Comparison of ENCODE assay signal across 37 mouse cellular contexts in the genomic region with DNA sequence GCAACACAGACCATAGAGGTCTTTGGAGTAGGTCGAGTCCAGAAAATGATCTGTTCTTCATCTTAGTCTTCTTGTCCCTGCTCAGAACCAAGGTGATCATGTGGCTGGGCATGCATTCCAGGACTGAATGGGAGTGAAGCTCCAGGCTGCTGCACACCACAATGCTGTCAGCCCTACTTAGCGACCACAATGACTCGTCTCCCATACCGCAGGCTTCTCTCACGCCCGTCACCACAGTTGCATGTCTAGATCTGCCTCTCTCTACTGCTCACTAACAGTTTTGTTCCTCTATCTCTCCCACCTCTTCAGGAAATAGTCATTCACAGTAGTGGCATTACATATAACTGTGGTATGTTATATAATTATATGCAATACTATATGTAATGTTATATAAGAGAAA. TPM values are rescaled to one million over a fixed set of nuclear protein-coding genes. Genes with fewer than 3 reads are reported as not detected.
A peak's percentile ranks its signal among the peaks of the same experiment; 100 is the strongest.
DNase-seq lines count a peak whose midpoint lies in the region; ATAC-seq and TF ChIP-seq lines count a peak whose summit lies in the region.
"Had no signal": no experiment of that assay in that cellular context is flagged by ENCODE, and none has a peak within 500 bp of the region (broad histone marks: within the 10 kb centered on the region; RNA-seq: fewer than 3 reads in every experiment).

No protein-coding gene starts in this region.

- H3K4me2 ChIP-seq in liver, postnatal 0 days (ENCODE audit: low read depth, low read length) = no peak overlapping the region
- H3K4me2 ChIP-seq: forebrain, embryonic 13.5 days; neural tube, embryonic 12.5 days had no signal

- H3K36me3 ChIP-seq in liver, postnatal 0 days (replicated peaks; ENCODE audit: insufficient read depth, low read length) = peaks cover 24% of the 10 kb centered on the region
- H3K36me3 ChIP-seq in MEL (ENCODE audit: control insufficient read depth in 1 of 2, insufficient read depth in 2 of 2, low read length in 2 of 2) = no peaks in the 10 kb centered on the region; a peak in 1 of 4 replicates

- TF ChIP-seq EP300 in liver, postnatal 0 days (IDR thresholded peaks at IDR 0.05; ENCODE audit: low read depth) = no peak
- TF ChIP-seq EP300 in MEL (IDR thresholded peaks at IDR 0.05; ENCODE audit: low read depth in 1 of 2, low read length in 2 of 2) = 0 out of 4 replicates have a peak, but pooled peaks of 1 of the 2 experiments have one; percentile 11

- TF ChIP-seq CTCF in liver, postnatal 0 days (IDR thresholded peaks at IDR 0.05; ENCODE audit: low read depth) = no peak
- TF ChIP-seq CTCF in MEL (IDR thresholded peaks at IDR 0.05 in 2 of 3, conservative IDR thresholded peaks at IDR 0.05 in 1 of 3; ENCODE audit: control insufficient read depth in 1 of 3, insufficient read depth in 1 of 3, low read depth in 2 of 3, low read length in 3 of 3, poor library complexity in 1 of 3, severe bottlenecking in 1 of 3) = no peak

- no peak for DNase-seq in liver, postnatal 0 days
- DNase-seq in liver = no peak
- peak; percentile 68 for DNase-seq in MEL (ENCODE audit: low read depth, low spot score)
- no peak for DNase-seq in kidney, postnatal 36 days
- no peak for DNase-seq in MN1 (ENCODE audit: low spot score)
- DNase-seq in gastrocnemius, postnatal 25 days = no peak
- DNase-seq: adrenal gland, adult 2 months; adrenal gland, postnatal 36 days; cerebellum, adult 18-20 months; cerebellum, postnatal 14 days; gastrocnemius, postnatal 36 days; heart, postnatal 14 days; kidney, adult 18-20 months; kidney, postnatal 4 days; lung, adult 2 months; lung, postnatal 14 days; midbrain, embryonic 14.5 days; right cerebral cortex, postnatal 4 days; thymus, adult 18-20 months; thymus, postnatal 36 days had no signal

- WGBS in liver, postnatal 0 days (ENCODE audit: insufficient replicate concordance) = 48% methylated on average over 6 of the region's 6 CpGs

- no peak for TF ChIP-seq RAD21 in MEL (IDR thresholded peaks at IDR 0.05; ENCODE audit: low read depth, low read length)

- no peaks in the 10 kb centered on the region for H3K9me3 ChIP-seq in liver, postnatal 0 days (ENCODE audit: low read length)
- H3K9me3 ChIP-seq in MEL (replicated peaks; ENCODE audit: insufficient read depth, low read length) = no peaks in the 10 kb centered on the region
- H3K9me3 ChIP-seq: forebrain, embryonic 13.5 days; G1E; neural tube, embryonic 12.5 days had no signal

- H3K4me3 ChIP-seq in liver, postnatal 0 days (ENCODE audit: low read depth, low read length) = no peak overlapping the region
- no peak overlapping the region for H3K4me3 ChIP-seq in MEL (ENCODE audit: control insufficient read depth in 1 of 2, insufficient read depth in 1 of 2, low read depth in 2 of 2, low read length in 2 of 2)
- H3K4me3 ChIP-seq: forebrain, embryonic 13.5 days; neural tube, embryonic 12.5 days had no signal

- no peaks in the 10 kb centered on the region for H3K27me3 ChIP-seq in liver, postnatal 0 days (ENCODE audit: insufficient read depth, low read length)
- H3K27me3 ChIP-seq in MEL (ENCODE audit: control insufficient read depth in 1 of 2, insufficient read depth in 2 of 2, low read length in 2 of 2) = no peaks in the 10 kb centered on the region
- H3K27me3 ChIP-seq: forebrain, embryonic 13.5 days; neural tube, embryonic 12.5 days had no signal

- H3K27ac ChIP-seq in liver, postnatal 0 days (ENCODE audit: low read depth) = no peak overlapping the region
- no peak overlapping the region for H3K27ac ChIP-seq in MEL (ENCODE audit: control insufficient read depth, low read depth, low read length)
- H3K27ac ChIP-seq: forebrain, embryonic 13.5 days; neural tube, embryonic 12.5 days; stomach, postnatal 0 days had no signal

- H3K4me1 ChIP-seq in liver, postnatal 0 days (ENCODE audit: insufficient read depth) = no peaks in the 10 kb centered on the region
- 0 out of 4 replicates have a peak, but pooled peaks cover 0 to 1% of the 10 kb centered on the region in 2 experiments for H3K4me1 ChIP-seq in MEL (ENCODE audit: control insufficient read depth in 1 of 2, insufficient read depth in 2 of 2, low read length in 2 of 2)
- H3K4me1 ChIP-seq: forebrain, embryonic 13.5 days; neural tube, embryonic 12.5 days had no signal

- H3K9ac ChIP-seq in liver, postnatal 0 days (replicated peaks) = no peak overlapping the region
- H3K9ac ChIP-seq in MEL (ENCODE audit: control insufficient read depth, low read depth, low read length, poor library complexity, severe bottlenecking) = no peak overlapping the region
- H3K9ac ChIP-seq: forebrain, embryonic 13.5 days; neural tube, embryonic 12.5 days had no signal

- ATAC-seq in liver, postnatal 0 days = 0 out of 2 replicates have a peak, but pooled peaks have one; percentile 21
- peak; percentile 78 to 81 for ATAC-seq in hematopoietic stem cell, adult 5-6 weeks (replicated peaks in 1 of 2; ENCODE audit: insufficient read depth in 1 of 2, low FRiP score in 2 of 2, low TSS enrichment in 1 of 2, low read depth in 1 of 2, poor library complexity in 2 of 2, severe bottlenecking in 2 of 2)
- 0 out of 2 replicates have a peak, but pooled peaks have one; percentile 40 for ATAC-seq in monocyte, adult 5-6 weeks (replicated peaks; ENCODE audit: insufficient number of reproducible peaks, low FRiP score, low TSS enrichment, poor library complexity, severe bottlenecking)
- ATAC-seq: activated CD4-positive, CD25-positive, alpha-beta regulatory T cell, adult 4 months; forebrain, embryonic 13.5 days; hindbrain, embryonic 16.5 days had no signal

- no peak for TF ChIP-seq POLR2A in MEL (IDR thresholded peaks at IDR 0.05; ENCODE audit: control insufficient read depth in 1 of 2, insufficient read depth in 1 of 2, low read depth in 1 of 2, low read length in 2 of 2, poor library complexity in 1 of 2)

- H3K79me2 ChIP-seq in MEL (ENCODE audit: control insufficient read depth, insufficient read depth, low read length, poor library complexity) = no peaks in the 10 kb centered on the region

TF ChIP-seq in MEL, 35 proteins besides CTCF, POLR2A, EP300 and RAD21:
- TF ChIP-seq POLR2AphosphoS2 (IDR thresholded peaks at IDR 0.05; ENCODE audit: low read length) (no peak), ZNF384 (IDR thresholded peaks at IDR 0.05; ENCODE audit: low read depth, low read length) (no peak), USF1 (IDR thresholded peaks at IDR 0.05; ENCODE audit: low read depth, low read length) (no peak), SMC3 (IDR thresholded peaks at IDR 0.05; ENCODE audit: low read depth, low read length) (no peak), MXI1 (IDR thresholded peaks at IDR 0.05; ENCODE audit: low read depth, low read length) (no peak), JUND (IDR thresholded peaks at IDR 0.05; ENCODE audit: low read depth, low read length) (no peak), ETS1 (IDR thresholded peaks at IDR 0.05; ENCODE audit: low read depth, low read length) (no peak), UBTF (IDR thresholded peaks at IDR 0.05; ENCODE audit: borderline replicate concordance, insufficient read depth, low read depth, low read length) (no peak), RCOR1 (IDR thresholded peaks at IDR 0.05; ENCODE audit: low read depth, low read length) (no peak), CHD1 (IDR thresholded peaks at IDR 0.05; ENCODE audit: low read depth, low read length) (no peak), HCFC1 (IDR thresholded peaks at IDR 0.05; ENCODE audit: low read depth, low read length) (no peak), USF2 (IDR thresholded peaks at IDR 0.05; ENCODE audit: borderline replicate concordance in 1 of 2, insufficient read depth in 1 of 2, low read depth in 1 of 2, low read length in 2 of 2) (no peak), ZMIZ1 (IDR thresholded peaks at IDR 0.05; ENCODE audit: low read depth, low read length) (no peak)
TF ChIP-seq in MEL: peak in this region for 0.

RNA-seq across cellular contexts. Expression of a gene that starts 7.8 kb away (rescaled TPM):
- 44.6 and 48.9 TPM in 2 replicates for polyA plus RNA-seq in liver, postnatal 0 days (2015; fragmentation: Nextera tagmentation; extraction: Ambion mirVana)
- total RNA-seq in MEL (2012; rRNA removed) = 24.4 and 24.6 TPM in 2 replicates
- 10 to 100 TPM in 1 of 2 experiments, not detected in 1; 24.6 TPM for polyA plus RNA-seq in MEL (2012; ENCODE audit: insufficient read depth in 1 of 2, insufficient read length in 2 of 2, low read depth in 1 of 2, low replicate concordance in 2 of 2, missing spikeins in 1 of 2)
- 91.9 and 128 TPM in 2 replicates for total RNA-seq in hematopoietic stem cell, adult 5-6 weeks (2017)
- total RNA-seq in monocyte, adult 5-6 weeks (2017) = 81.1 to 126 TPM (median 108 TPM) in 3 replicates
- 10 to 100 TPM in 1 of 2 experiments, 1 to 10 TPM in 1; 8.5 to 11.2 TPM for total RNA-seq in gastrocnemius, postnatal 25 days (2021)

RNA-seq across cellular contexts. Expression of a gene that starts 26.4 kb away (rescaled TPM):
- 0.71 and 1.0 TPM in 2 replicates for polyA plus RNA-seq in liver, postnatal 0 days (2015; fragmentation: Nextera tagmentation; extraction: Ambion mirVana)
- 0.12 and 0.16 TPM in 2 replicates for total RNA-seq in MEL (2012; rRNA removed)
- polyA plus RNA-seq in MEL (2012; ENCODE audit: insufficient read depth in 1 of 2, insufficient read length in 2 of 2, low read depth in 1 of 2, low replicate concordance in 2 of 2, missing spikeins in 1 of 2) = under 1 TPM in 1 of 2 experiments, not detected in 1; 0.81 TPM
- total RNA-seq in hematopoietic stem cell, adult 5-6 weeks (2017) = not detected in 2 replicates
- not detected in 3 replicates for total RNA-seq in monocyte, adult 5-6 weeks (2017)
- not detected for total RNA-seq in gastrocnemius, postnatal 25 days (2021)
- total RNA-seq: adrenal gland, postnatal 36 days; G1E; gastrocnemius, postnatal 36 days; left cerebral cortex, postnatal 14 days had no signal
- polyA plus RNA-seq: adrenal gland, adult 2 months; forebrain, embryonic 13.5 days had no signal

RNA-seq across cellular contexts. Expression of a gene that starts 33.9 kb away (rescaled TPM):
- 19.1 and 19.8 TPM in 2 replicates for polyA plus RNA-seq in liver, postnatal 0 days (2015; fragmentation: Nextera tagmentation; extraction: Ambion mirVana)
- total RNA-seq in MEL (2012; rRNA removed) = not detected in 2 replicates
- not detected for polyA plus RNA-seq in MEL (2012; ENCODE audit: insufficient read depth in 1 of 2, insufficient read length in 2 of 2, low read depth in 1 of 2, low replicate concordance in 2 of 2, missing spikeins in 1 of 2)
- total RNA-seq in hematopoietic stem cell, adult 5-6 weeks (2017) = 29.5 and 36.7 TPM in 2 replicates
- total RNA-seq in monocyte, adult 5-6 weeks (2017) = 8.6 to 26.9 TPM (median 10.2 TPM) in 3 replicates
- total RNA-seq in gastrocnemius, postnatal 25 days (2021) = under 1 TPM; 0.43 to 0.75 TPM
- total RNA-seq: G1E had no signal
- polyA plus RNA-seq: G1E had no signal

RNA-seq across cellular contexts. Expression of a gene that starts 34.2 kb away (rescaled TPM):
- 1.1 and 1.6 TPM in 2 replicates for polyA plus RNA-seq in liver, postnatal 0 days (2015; fragmentation: Nextera tagmentation; extraction: Ambion mirVana)
- 0.07 TPM in 1 of 2 replicates, not detected in the other for total RNA-seq in MEL (2012; rRNA removed)
- polyA plus RNA-seq in MEL (2012; ENCODE audit: insufficient read depth in 1 of 2, insufficient read length in 2 of 2, low read depth in 1 of 2, low replicate concordance in 2 of 2, missing spikeins in 1 of 2) = under 1 TPM in 1 of 2 experiments, not detected in 1; 0.07 TPM
- 3.8 and 4.4 TPM in 2 replicates for total RNA-seq in hematopoietic stem cell, adult 5-6 weeks (2017)
- 1.1 to 1.9 TPM (median 1.5 TPM) in 3 replicates for total RNA-seq in monocyte, adult 5-6 weeks (2017)
- under 1 TPM; 0.28 to 0.40 TPM for total RNA-seq in gastrocnemius, postnatal 25 days (2021)
- polyA plus RNA-seq: G1E had no signal

RNA-seq across cellular contexts. Expression of a gene that starts 40.4 kb away (rescaled TPM):
- polyA plus RNA-seq in liver, postnatal 0 days (2015; fragmentation: Nextera tagmentation; extraction: Ambion mirVana) = not detected in 2 replicates
- total RNA-seq in MEL (2012; rRNA removed) = not detected in 2 replicates
- polyA plus RNA-seq in MEL (2012; ENCODE audit: insufficient read depth in 1 of 2, insufficient read length in 2 of 2, low read depth in 1 of 2, low replicate concordance in 2 of 2, missing spikeins in 1 of 2) = not detected
- total RNA-seq in hematopoietic stem cell, adult 5-6 weeks (2017) = not detected in 2 replicates
- total RNA-seq in monocyte, adult 5-6 weeks (2017) = not detected in 3 replicates
- not detected for total RNA-seq in gastrocnemius, postnatal 25 days (2021)
- total RNA-seq: adrenal gland, adult 2 months; adrenal gland, postnatal 36 days; G1E; gastrocnemius, postnatal 36 days; heart, postnatal 14 days; left cerebral cortex, postnatal 14 days had no signal
- polyA plus RNA-seq: activated CD4-positive, CD25-positive, alpha-beta regulatory T cell, adult 4 months; adrenal gland, adult 2 months; brain, embryonic 14.5 days; C2C12; embryonic facial prominence, embryonic 11.5 days; forebrain, embryonic 13.5 days; G1E; heart, embryonic 14.5 days; intestine, embryonic 14.5 days; kidney, embryonic 16.5 days; limb, embryonic 11.5 days; lung, adult 2 months; spleen, adult 2 months; stomach, postnatal 0 days had no signal

Comparison
In these comparisons a context has a peak if more than half of its experiments do, and no peak if none do; other contexts are left out.
1. ATAC-seq: peak in every context shown above with its lines; median percentile 80 in hematopoietic stem cell, adult 5-6 weeks; 40 in monocyte, adult 5-6 weeks; 21 in liver, postnatal 0 days.